Mouse (Mus musculus) liver, embryonic 14.5 days (tissue): ENCODE results near the gene Sh3pxd2a.

Source experiments
- CTCF ChIP-seq: IDR thresholded peaks from 2 replicates; pipeline ENCODE4 v1.5.1; 2016; ENCODE audit warnings: antibody characterized with exemption, low read depth, control low read depth
- EP300 ChIP-seq: IDR thresholded peaks from 2 replicates; pipeline ENCODE4 v1.6.1; 2016; ENCODE audit warnings: antibody characterized with exemption, low read depth

DNA sequence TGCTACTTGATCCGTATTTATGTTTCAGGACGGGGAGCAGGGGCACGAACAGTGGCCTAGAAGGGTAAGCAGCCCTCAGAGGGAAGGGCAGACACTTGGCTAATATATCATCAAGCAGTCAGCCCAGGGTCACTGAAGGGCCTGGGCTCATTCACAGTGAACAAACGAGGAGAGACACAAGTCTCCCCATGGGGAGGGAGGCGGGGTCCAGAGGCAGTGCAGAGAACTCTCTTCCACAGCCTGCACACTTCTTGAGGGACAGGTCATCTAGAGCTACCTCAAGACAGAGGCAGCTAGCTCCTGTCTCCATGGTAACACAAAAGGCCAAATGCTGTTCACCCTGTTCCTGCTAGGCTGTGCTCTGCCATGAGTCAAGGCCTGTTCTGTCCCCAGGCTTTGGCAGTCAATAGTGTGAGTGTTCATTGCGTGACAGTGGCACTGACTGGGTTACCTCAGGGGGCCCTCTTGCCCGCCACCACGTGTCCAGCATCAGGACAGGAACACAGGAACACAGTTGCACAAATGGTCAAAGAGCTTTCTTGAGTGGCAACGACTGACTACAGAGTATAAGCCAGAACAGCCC is 101.0 kb downstream of the Sh3pxd2a start:
- TF ChIP-seq EP300 (no peak), CTCF (no peak)
